Mouse (Mus musculus): ENCODE measurements around the gene Copz1.
"Not testable (repeated sequence)": the region's sequence is repeated elsewhere in the genome, so short reads cannot be mapped to it uniquely, and the experiment has no call there.

Gene Copz1

GRCm38 (mm10) chr15:103272419-103273279 lies at the start of gene Copz1:
TSS of gene Copz1 (plus strand) at chr15:103272714.
- in situ Hi-C loops (cut with MboI, MseI), result no loop called here

GRCm38 (mm10) chr15:103224161-103224560 lies 48.4 kb upstream of the Copz1 start:
- in situ Hi-C loops (cut with MboI, MseI), result no loop called here

GRCm38 (mm10) chr15:103227022-103227421 lies 45.5 kb upstream of the Copz1 start:
- in situ Hi-C loops (cut with MboI, MseI), result no loop called here

- in situ Hi-C loops (cut with MboI, MseI), result no loop called here
Observed at GRCm38 (mm10) chr15:103227572-103227971, 44.9 kb upstream of the Copz1 start.

- in situ Hi-C loops (cut with MboI, MseI), result no loop called here
Observed at GRCm38 (mm10) chr15:103228904-103229303, 43.6 kb upstream of the Copz1 start.

- in situ Hi-C loops (cut with MboI, MseI), result no loop called here
Observed at GRCm38 (mm10) chr15:103233119-103233518, 39.4 kb upstream of the Copz1 start.

GRCm38 (mm10) chr15:103237295-103237694 lies 35.2 kb upstream of the Copz1 start:
- in situ Hi-C loops (cut with MboI, MseI), result no loop called here

- in situ Hi-C loops (cut with MboI, MseI), result no loop called here
Observed at GRCm38 (mm10) chr15:103239130-103239684, 33.3 kb upstream of the Copz1 start.

GRCm38 (mm10) chr15:103239685-103240159 lies 32.8 kb upstream of the Copz1 start, which contains the start of gene Cbx5:
TSS of gene Cbx5 (minus strand) at chr15:103239816.
- in situ Hi-C loops (cut with MboI, MseI), result no loop called here

- in situ Hi-C loops (cut with MboI, MseI), result no loop called here
Observed at GRCm38 (mm10) chr15:103240160-103241028, 32.1 kb upstream of the Copz1 start, which contains the start of gene Hnrnpa1. TSS of gene Hnrnpa1 (plus strand) at chr15:103240432.

DNA sequence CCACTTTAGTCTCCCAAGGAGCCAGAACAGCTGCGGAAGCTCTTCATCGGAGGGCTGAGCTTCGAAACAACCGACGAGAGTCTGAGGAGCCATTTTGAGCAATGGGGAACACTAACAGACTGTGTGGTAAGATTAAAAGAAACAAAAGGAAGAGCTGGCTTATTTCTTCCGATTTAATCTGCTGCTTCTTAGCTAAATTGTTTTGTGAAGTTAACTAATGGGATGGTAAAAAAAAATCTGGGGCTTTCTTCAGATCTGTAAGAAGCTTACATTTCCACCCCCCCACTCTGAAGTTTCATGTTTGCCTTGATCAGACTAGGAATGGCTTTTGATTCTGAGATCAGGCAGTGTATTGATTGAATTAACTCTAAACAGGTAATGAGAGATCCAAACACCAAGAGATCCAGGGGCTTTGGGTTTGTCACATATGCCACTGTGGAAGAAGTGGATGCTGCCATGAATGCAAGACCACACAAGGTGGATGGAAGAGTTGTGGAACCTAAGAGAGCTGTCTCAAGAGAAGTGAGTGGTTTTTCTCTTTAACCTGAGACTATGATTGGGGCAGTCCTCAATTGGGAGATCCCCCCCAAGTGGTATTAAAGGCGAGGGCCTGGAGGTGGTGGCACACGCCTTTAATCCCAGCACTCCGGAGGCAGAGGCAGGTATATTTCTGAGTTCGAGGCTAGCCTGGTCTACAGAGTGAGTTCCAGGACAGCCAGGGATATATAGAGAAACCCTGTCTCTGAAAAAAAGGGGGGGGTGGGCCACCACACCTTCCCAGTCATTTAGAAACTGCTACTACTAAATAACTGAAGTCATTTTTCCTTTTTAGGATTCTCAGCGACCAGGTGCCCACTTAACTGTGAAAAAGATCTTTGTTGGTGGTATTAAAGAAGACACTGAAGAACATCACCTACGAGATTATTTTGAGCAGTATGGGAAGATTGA lies 31.2 kb upstream of the Copz1 start:
- in situ Hi-C loops (cut with MboI, MseI), result not testable (repeated sequence)

DNA sequence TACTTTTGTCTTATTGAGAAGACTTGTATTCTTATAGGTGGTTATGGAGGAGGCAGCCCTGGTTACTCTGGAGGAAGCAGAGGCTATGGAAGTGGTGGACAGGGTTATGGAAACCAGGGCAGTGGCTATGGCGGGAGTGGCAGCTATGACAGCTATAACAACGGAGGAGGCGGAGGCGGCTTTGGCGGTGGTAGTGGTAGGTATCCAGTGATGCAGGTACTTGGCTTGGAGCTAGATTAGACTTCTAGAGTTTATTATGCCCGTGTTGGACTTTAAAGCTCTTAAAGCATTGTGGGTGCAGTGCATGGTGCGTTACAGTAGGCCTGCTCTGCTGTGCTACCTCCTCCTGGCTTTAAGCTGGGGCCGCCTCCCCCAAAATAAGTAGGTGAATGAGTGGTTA lies 29.6 kb upstream of the Copz1 start:
- in situ Hi-C loops (cut with MboI, MseI), result no loop called here

DNA sequence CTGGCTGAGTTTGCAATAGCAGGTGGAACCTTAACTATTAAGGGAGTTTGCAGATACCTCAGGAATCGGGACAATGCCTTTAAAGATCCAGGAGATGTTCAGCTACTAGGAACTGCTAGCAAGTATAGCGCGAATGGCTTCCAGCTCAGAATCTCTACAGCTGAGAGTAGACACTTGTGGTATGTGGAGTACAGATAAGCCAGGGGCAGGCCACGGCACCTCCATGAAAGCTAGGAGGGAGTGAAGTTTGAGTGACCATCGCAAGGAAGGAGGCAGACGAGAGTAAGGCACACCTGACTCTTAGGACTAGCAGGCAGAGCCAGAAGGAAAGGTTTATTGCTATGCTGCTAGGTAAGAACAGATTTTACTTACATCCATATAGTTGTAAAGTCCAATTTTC lies 26.9 kb upstream of the Copz1 start:
- in situ Hi-C loops (cut with MboI, MseI), result no loop called here

GRCm38 (mm10) chr15:103247078-103247781 lies 25.3 kb upstream of the Copz1 start:
- in situ Hi-C loops (cut with MboI, MseI), result no loop called here

DNA sequence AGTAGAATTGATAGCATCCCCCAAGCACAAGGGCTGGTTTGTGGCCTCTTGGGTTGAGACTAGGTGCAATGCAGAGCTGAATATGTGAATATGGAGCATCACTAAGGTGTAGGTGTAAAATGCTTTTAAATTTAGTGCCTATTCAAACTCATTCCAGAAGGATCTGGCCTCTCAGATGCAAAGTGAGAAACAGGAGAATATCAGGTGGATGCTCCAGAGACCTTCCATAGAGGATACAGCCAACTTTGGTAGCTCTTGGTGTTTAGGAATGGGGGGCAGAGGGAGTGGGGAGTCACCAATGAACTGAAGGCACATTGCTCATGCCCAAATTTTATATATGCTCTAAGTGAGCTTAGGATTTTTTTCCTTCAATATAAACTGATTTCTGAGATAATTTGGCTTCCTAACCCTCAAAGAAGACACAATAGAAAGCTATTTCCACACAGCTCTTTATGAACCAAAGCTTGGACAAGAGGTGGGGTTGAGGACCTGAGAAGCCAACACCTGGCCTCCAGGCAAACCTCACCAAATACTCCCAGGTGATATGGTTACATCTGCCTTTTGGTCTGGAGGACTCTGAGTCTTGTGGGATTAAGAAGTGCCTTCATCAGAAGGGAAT lies 24.6 kb upstream of the Copz1 start:
- in situ Hi-C loops (cut with MboI, MseI), result no loop called here

- in situ Hi-C loops (cut with MboI, MseI), result no loop called here
Observed at GRCm38 (mm10) chr15:103248401-103249313, 23.9 kb upstream of the Copz1 start.

DNA sequence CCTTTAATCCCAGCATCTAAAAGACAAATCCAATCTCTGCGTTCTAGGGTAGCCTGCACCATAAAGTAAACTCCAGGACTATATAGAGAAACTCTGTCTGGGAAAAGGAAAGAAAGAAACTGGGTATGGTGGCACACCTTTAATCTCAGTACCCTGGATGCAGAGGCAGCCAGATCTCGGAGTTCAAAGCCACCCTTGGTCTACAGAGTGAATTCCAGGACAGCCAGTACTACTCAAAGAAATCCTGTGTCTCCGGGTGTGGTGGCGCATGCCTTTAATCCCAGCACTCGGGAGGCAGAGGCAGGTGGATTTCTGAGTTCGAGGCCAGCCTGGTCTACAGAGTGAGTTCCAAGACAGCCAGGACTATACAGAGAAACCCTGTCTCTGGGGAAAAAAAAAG lies 23.0 kb upstream of the Copz1 start:
- in situ Hi-C loops (cut with MboI, MseI), result not testable (repeated sequence)

DNA sequence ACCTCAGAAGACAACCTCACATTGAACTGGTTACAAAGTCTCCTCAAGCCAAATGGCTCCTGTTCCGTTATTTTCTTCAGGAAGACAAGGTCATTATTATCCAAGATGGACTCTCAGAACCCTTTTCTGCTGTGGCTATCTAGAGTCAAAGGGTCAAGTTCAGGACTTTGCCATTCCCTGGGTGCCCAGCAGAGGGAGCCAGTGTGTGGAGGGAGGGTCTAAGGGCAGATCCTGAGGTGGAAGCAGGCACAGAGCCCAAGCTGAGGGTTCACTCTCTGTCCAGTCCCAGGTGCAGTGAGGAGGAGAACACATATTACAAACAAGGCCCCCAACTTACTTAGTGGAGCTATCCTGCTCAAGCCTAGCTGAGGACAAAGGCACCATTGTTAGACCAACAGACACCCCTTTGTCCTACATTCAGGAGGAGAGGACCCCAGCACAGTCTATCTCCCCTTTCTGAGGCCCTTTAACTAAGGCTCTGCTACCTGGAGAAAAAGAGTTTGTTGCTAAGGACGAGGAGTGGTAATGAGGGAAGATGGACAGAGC lies 22.2 kb upstream of the Copz1 start:
- in situ Hi-C loops (cut with MboI, MseI), result loop anchor here (5.0 kb wide), 1 partner anchor 57 kb away; no protein-coding TSS in a partner anchor

Measured in regulatory T cell (primary cell).